Mouse (Mus musculus) Muller cell, postnatal 12 days (primary cell): ENCODE results near the gene Mettl1.

Experiments
- DNase-seq: peaks from one replicate; pipeline ENCODE4 v3.0.0-alpha.2; 2015; ENCODE audit errors: inconsistent ontology term

The Mettl1 gene

GRCm38 (mm10) chr10:127083915-127084306 is 42.7 kb downstream of the Mettl1 start:
- no peak for DNase-seq

GRCm38 (mm10) chr10:127085052-127085451 is 43.8 kb downstream of the Mettl1 start:
- DNase-seq, result no peak

- DNase-seq, result no peak
Observed at GRCm38 (mm10) chr10:127085633-127086032, 44.4 kb downstream of the Mettl1 start.

GRCm38 (mm10) chr10:127090560-127091411 is 49.6 kb downstream of the Mettl1 start:
- DNase-seq, result peak; percentile 70

- no peak for DNase-seq
Observed at GRCm38 (mm10) chr10:127091507-127092396, 50.5 kb downstream of the Mettl1 start.

- DNase-seq, result no peak
Observed at GRCm38 (mm10) chr10:127092742-127093141, 51.5 kb downstream of the Mettl1 start.

- DNase-seq, result peak; percentile 62
Observed at GRCm38 (mm10) chr10:127094382-127094802, 53.2 kb downstream of the Mettl1 start.
